Mouse (Mus musculus): ENCODE results near the gene Optc. TPM values are rescaled to one million over a fixed set of nuclear protein-coding genes. Genes with fewer than 3 reads are reported as not detected.

Gene Optc
- polyA plus RNA-seq, 1 experiment from 2014 or later: 1.9 TPM

- Histone ChIP-seq H3K4me2 (no peak overlapping the region), H3K4me1 (ENCODE audit: control insufficient read depth, insufficient read depth, low read length) (no peaks in the 10 kb centered on the region), H3K36me3 (ENCODE audit: control insufficient read depth, insufficient read depth, low read length) (no peaks in the 10 kb centered on the region), H3K9me3 (ENCODE audit: control insufficient read depth, low read length) (no peaks in the 10 kb centered on the region), H3K9ac (ENCODE audit: low read length) (no peak overlapping the region), H3K4me3 (ENCODE audit: low read depth, low read length) (no peak overlapping the region), H3K27ac (ENCODE audit: low read depth, low read length) (no peak overlapping the region), H3K27me3 (ENCODE audit: control insufficient read depth, insufficient read depth, low read length) (no peaks in the 10 kb centered on the region)
- peak; percentile 80 for DNase-seq (ENCODE audit: low spot score, missing footprints)
- 90% methylated on average over 3 of the region's 3 CpGs for WGBS
- ATAC-seq (ENCODE audit: low FRiP score): no peak
Measured at GRCm38 (mm10) chr1:133940481-133941092, 32.8 kb upstream of the Optc start.

GRCm38 (mm10) chr1:133939708-133940107 lies 31.9 kb upstream of the Optc start:
- no peaks in the 10 kb centered on the region for H3K4me1 ChIP-seq (ENCODE audit: control insufficient read depth, insufficient read depth, low read length)

GRCm38 (mm10) chr1:133936169-133936568 lies 28.4 kb upstream of the Optc start:
- no peak overlapping the region for H3K27ac ChIP-seq (ENCODE audit: low read depth, low read length)
- ATAC-seq (ENCODE audit: low FRiP score): no peak
- no peaks in the 10 kb centered on the region for H3K9me3 ChIP-seq (ENCODE audit: control insufficient read depth, low read length)
- H3K27me3 ChIP-seq (ENCODE audit: control insufficient read depth, insufficient read depth, low read length): no peaks in the 10 kb centered on the region
- 93% methylated on average over 3 of the region's 3 CpGs for WGBS
- no peaks in the 10 kb centered on the region for H3K4me1 ChIP-seq (ENCODE audit: control insufficient read depth, insufficient read depth, low read length)
- DNase-seq (ENCODE audit: low spot score, missing footprints): no peak
- H3K4me2 ChIP-seq: no peak overlapping the region
- H3K36me3 ChIP-seq (ENCODE audit: control insufficient read depth, insufficient read depth, low read length): no peaks in the 10 kb centered on the region
- H3K9ac ChIP-seq (ENCODE audit: low read length): no peak overlapping the region
- no peak overlapping the region for H3K4me3 ChIP-seq (ENCODE audit: low read depth, low read length)

More at GRCm38 (mm10) chr1:133939708-133940107, 31.9 kb upstream of the Optc start:
- DNase-seq (ENCODE audit: low spot score, missing footprints) (peak; percentile 53), ATAC-seq (ENCODE audit: low FRiP score) (no peak)
- no peak overlapping the region for H3K9ac ChIP-seq (ENCODE audit: low read length)
- no peaks in the 10 kb centered on the region for H3K36me3 ChIP-seq (ENCODE audit: control insufficient read depth, insufficient read depth, low read length)
- H3K4me2 ChIP-seq: no peak overlapping the region
- no peak overlapping the region for H3K4me3 ChIP-seq (ENCODE audit: low read depth, low read length)
- H3K27me3 ChIP-seq (ENCODE audit: control insufficient read depth, insufficient read depth, low read length): no peaks in the 10 kb centered on the region
- WGBS: 87% methylated on average over 8 of the region's 8 CpGs
- H3K27ac ChIP-seq (ENCODE audit: low read depth, low read length): no peak overlapping the region
- no peaks in the 10 kb centered on the region for H3K9me3 ChIP-seq (ENCODE audit: control insufficient read depth, low read length)

- Histone ChIP-seq H3K4me2 (no peak overlapping the region), H3K27me3 (ENCODE audit: control insufficient read depth, insufficient read depth, low read length) (no peaks in the 10 kb centered on the region), H3K27ac (ENCODE audit: low read depth, low read length) (no peak overlapping the region), H3K9me3 (ENCODE audit: control insufficient read depth, low read length) (no peaks in the 10 kb centered on the region), H3K4me1 (ENCODE audit: control insufficient read depth, insufficient read depth, low read length) (no peaks in the 10 kb centered on the region), H3K4me3 (ENCODE audit: low read depth, low read length) (no peak overlapping the region), H3K36me3 (ENCODE audit: control insufficient read depth, insufficient read depth, low read length) (no peaks in the 10 kb centered on the region), H3K9ac (ENCODE audit: low read length) (no peak overlapping the region)
- no peak for ATAC-seq (ENCODE audit: low FRiP score)
- peak; percentile 73 for DNase-seq (ENCODE audit: low spot score, missing footprints)
- 85% methylated on average over 10 of the region's 10 CpGs for WGBS
Measured at GRCm38 (mm10) chr1:133934354-133934963, 26.7 kb upstream of the Optc start.

- WGBS: 72% methylated on average over 14 of the region's 14 CpGs
- Histone ChIP-seq H3K27me3 (ENCODE audit: control insufficient read depth, insufficient read depth, low read length) (no peaks in the 10 kb centered on the region), H3K27ac (ENCODE audit: low read depth, low read length) (no peak overlapping the region), H3K9ac (ENCODE audit: low read length) (no peak overlapping the region), H3K36me3 (ENCODE audit: control insufficient read depth, insufficient read depth, low read length) (no peaks in the 10 kb centered on the region), H3K4me2 (no peak overlapping the region), H3K4me1 (ENCODE audit: control insufficient read depth, insufficient read depth, low read length) (no peaks in the 10 kb centered on the region), H3K9me3 (ENCODE audit: control insufficient read depth, low read length) (no peaks in the 10 kb centered on the region), H3K4me3 (ENCODE audit: low read depth, low read length) (no peak overlapping the region)
- DNase-seq (ENCODE audit: low spot score, missing footprints): peak; percentile 65
- ATAC-seq (ENCODE audit: low FRiP score): no peak
Measured at GRCm38 (mm10) chr1:133933301-133934195, 25.7 kb upstream of the Optc start.

- 57% methylated on average over 3 of the region's 3 CpGs for WGBS
- no peak overlapping the region for H3K4me2 ChIP-seq
Measured at GRCm38 (mm10) chr1:133929980-133930379, 22.2 kb upstream of the Optc start.

GRCm38 (mm10) chr1:133925223-133925622 lies 17.4 kb upstream of the Optc start:
- peaks cover 4% of the 10 kb centered on the region; the same call in 1 of the 2 replicates for H3K4me1 ChIP-seq (ENCODE audit: control insufficient read depth, insufficient read depth, low read length)
- H3K9me3 ChIP-seq (ENCODE audit: control insufficient read depth, low read length): no peaks in the 10 kb centered on the region
- no peak overlapping the region for H3K4me2 ChIP-seq
- ATAC-seq (ENCODE audit: low FRiP score) (no peak), DNase-seq (ENCODE audit: low spot score, missing footprints) (peak; percentile 72)
- H3K9ac ChIP-seq (ENCODE audit: low read length): no peak overlapping the region
- WGBS: 94% methylated on average over 3 of the region's 3 CpGs
- H3K36me3 ChIP-seq (ENCODE audit: control insufficient read depth, insufficient read depth, low read length): no peaks in the 10 kb centered on the region
- no peak overlapping the region for H3K4me3 ChIP-seq (ENCODE audit: low read depth, low read length)
- H3K27ac ChIP-seq (ENCODE audit: low read depth, low read length): no peak overlapping the region
- no peaks in the 10 kb centered on the region for H3K27me3 ChIP-seq (ENCODE audit: control insufficient read depth, insufficient read depth, low read length)

More at GRCm38 (mm10) chr1:133929980-133930379, 22.2 kb upstream of the Optc start:
- no peaks in the 10 kb centered on the region for H3K36me3 ChIP-seq (ENCODE audit: control insufficient read depth, insufficient read depth, low read length)
- H3K9me3 ChIP-seq (ENCODE audit: control insufficient read depth, low read length): no peaks in the 10 kb centered on the region
- DNase-seq (ENCODE audit: low spot score, missing footprints) (peak; percentile 44), ATAC-seq (ENCODE audit: low FRiP score) (no peak)
- H3K4me3 ChIP-seq (ENCODE audit: low read depth, low read length): no peak overlapping the region
- H3K27ac ChIP-seq (ENCODE audit: low read depth, low read length): no peak overlapping the region
- H3K27me3 ChIP-seq (ENCODE audit: control insufficient read depth, insufficient read depth, low read length): no peaks in the 10 kb centered on the region
- H3K9ac ChIP-seq (ENCODE audit: low read length): no peak overlapping the region
- H3K4me1 ChIP-seq (ENCODE audit: control insufficient read depth, insufficient read depth, low read length): no peaks in the 10 kb centered on the region

GRCm38 (mm10) chr1:133924141-133924875 lies 16.5 kb upstream of the Optc start:
- no peaks in the 10 kb centered on the region for H3K36me3 ChIP-seq (ENCODE audit: control insufficient read depth, insufficient read depth, low read length)
- WGBS: 26% methylated on average over 7 of the region's 7 CpGs
- DNase-seq (ENCODE audit: low spot score, missing footprints): peak; percentile 84
- no peaks in the 10 kb centered on the region for H3K9me3 ChIP-seq (ENCODE audit: control insufficient read depth, low read length)
- no peak overlapping the region for H3K4me2 ChIP-seq
- 0 out of 2 replicates have a peak, but pooled peaks have one; percentile 40 for ATAC-seq (ENCODE audit: low FRiP score)
- no peak overlapping the region for H3K4me3 ChIP-seq (ENCODE audit: low read depth, low read length)
- H3K9ac ChIP-seq (ENCODE audit: low read length): no peak overlapping the region
- H3K4me1 ChIP-seq (ENCODE audit: control insufficient read depth, insufficient read depth, low read length): peaks cover 8% of the 10 kb centered on the region
- H3K27me3 ChIP-seq (ENCODE audit: control insufficient read depth, insufficient read depth, low read length): no peaks in the 10 kb centered on the region
- no peak overlapping the region for H3K27ac ChIP-seq (ENCODE audit: low read depth, low read length)

Data from midbrain, embryonic 11.5 days (tissue).